Mouse (Mus musculus) forebrain, embryonic 14.5 days (tissue): Measurements from ENCODE around the gene Ccpg1. TPM values are rescaled to one million over a fixed set of nuclear protein-coding genes. Genes with fewer than 3 reads are reported as not detected.

Experiments used
- microRNA-seq: library from miRNA; unstranded; fragments of <30 nt; microRNA quantifications from one replicate; pipeline ENCODE4, GENCODE M21; 2016
- polyA plus RNA-seq: library from polyadenylated mRNA; unstranded; fragments of >200 nt; fragmentation: Nextera tagmentation; extraction: Ambion mirVana; gene quantifications from 2 replicates; pipeline ENCODE4 v1.2.1, GENCODE M21; 2014

Gene Ccpg1
- polyA plus RNA-seq, 1 experiment from 2014 or later: 29.5 TPM

Small RNA genes lying within 50 kb of the gene (microRNA-seq; reads per million reads assigned to microRNA genes)
- not detected for gene Gm27353

Other genes starting within 250 kb of the Ccpg1 start
- gene Prtg, start 178.6 kb upstream of the Ccpg1 start, polyA plus RNA-seq: 0.36 TPM in 2 replicates
- gene Pygo1, start 59.8 kb upstream of the Ccpg1 start, polyA plus RNA-seq: 10.8 and 13.8 TPM in 2 replicates
- 2.1 and 2.3 TPM in 2 replicates for gene Dyx1c1, start 26.6 kb upstream of the Ccpg1 start, polyA plus RNA-seq
- gene Gm44503, start 26.6 kb upstream of the Ccpg1 start, polyA plus RNA-seq: not detected in 2 replicates
- 26.0 and 28.2 TPM in 2 replicates for gene Ccpg1os, start within 50 bp of the Ccpg1 start, polyA plus RNA-seq
- gene Pigb, start 54.9 kb downstream of the Ccpg1 start, polyA plus RNA-seq: 11.1 and 12.7 TPM in 2 replicates
- gene Rab27a, start 59.4 kb downstream of the Ccpg1 start, polyA plus RNA-seq: 0.51 and 0.69 TPM in 2 replicates
- not detected in 2 replicates for gene Khdc3, start 116.4 kb downstream of the Ccpg1 start, polyA plus RNA-seq
- gene Gm20509, start 117.0 kb downstream of the Ccpg1 start, polyA plus RNA-seq: not detected in 2 replicates
- 135 and 138 TPM in 2 replicates for gene Rsl24d1, start 128.0 kb downstream of the Ccpg1 start, polyA plus RNA-seq